Mouse (Mus musculus) T-cell, adult 66 days (primary cell): ENCODE data around the gene 4930404N11Rik. TPM values are rescaled to one million over a fixed set of nuclear protein-coding genes. Genes with fewer than 3 reads are reported as not detected.

Experiments
- total RNA-seq, 2 experiments: library from RNA; stranded (reverse); gene quantifications; 3 replicates in 1 of 2; 4 replicates in 1 of 2; pipeline ENCODE4 v1.2.4; 2023

The 4930404N11Rik gene
- total RNA-seq = 10 to 100 TPM in 1 of 2 experiments, 1 to 10 TPM in 1; 8.0 to 10.6 TPM

DNA sequence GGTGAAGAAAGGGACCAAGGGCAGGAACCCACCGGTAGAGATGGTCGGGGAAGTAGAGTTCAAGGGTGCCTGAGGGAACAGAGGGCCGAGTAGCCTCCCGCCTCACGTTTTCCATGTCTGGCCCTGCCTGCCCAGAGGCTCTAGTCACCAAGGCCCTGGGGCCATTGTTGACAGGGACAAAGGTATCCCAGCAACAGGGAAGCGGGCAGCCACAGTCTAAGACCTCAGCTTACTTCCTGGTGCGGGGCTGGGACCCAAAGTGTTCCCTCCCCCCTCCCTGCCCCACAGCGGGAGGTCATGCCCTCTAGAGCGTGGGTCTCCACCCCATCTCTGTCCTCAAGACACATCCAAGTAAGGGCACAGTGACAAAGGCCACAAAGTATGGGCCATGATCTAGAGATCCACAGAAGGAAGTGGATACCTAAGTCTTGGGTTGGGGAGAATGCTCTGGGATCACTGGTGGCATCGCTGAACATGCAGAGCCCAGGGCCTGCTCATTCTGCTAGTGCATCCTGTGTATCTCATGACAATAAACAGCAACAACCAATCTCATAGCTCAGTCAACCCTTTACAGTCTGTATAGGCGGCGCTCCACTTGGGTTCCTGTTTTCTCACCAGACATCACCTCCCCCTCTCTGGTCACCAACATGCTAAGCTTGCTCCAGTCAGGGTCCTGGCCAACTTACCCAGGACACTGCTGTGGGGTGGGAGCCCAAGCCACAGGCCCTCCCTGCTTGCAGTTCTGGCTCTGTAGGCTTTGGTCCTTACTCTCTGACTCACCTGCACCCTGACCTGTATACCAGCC lies at the start of gene 4930404N11Rik:
4930404N11Rik (minus strand) TSS at position 145 of the 805 bp plus-strand sequence.

DNA sequence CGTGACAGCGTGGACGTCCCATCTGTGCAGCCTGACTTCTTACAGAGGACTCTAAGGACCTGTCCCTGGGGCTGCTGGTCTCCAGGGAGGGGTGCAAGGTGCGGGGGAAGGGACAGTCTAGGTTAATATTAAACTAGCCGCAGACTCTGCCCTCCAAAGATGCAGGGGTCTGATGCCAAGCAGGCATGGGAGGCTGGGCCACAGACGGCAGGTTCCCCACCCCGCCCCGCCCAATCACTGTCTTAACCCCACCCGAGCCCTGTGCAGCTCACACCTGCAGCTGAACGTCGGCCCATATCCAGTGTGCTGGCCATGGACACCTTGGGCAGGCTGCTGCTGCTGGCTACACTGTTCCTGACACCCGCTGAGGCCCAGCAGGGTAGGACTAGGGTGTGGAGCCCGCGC lies 27.2 kb upstream of the 4930404N11Rik start, which contains the start of gene Smim24:
Smim24 (plus strand) TSS at position 271 of the 405 bp plus-strand sequence.

DNA sequence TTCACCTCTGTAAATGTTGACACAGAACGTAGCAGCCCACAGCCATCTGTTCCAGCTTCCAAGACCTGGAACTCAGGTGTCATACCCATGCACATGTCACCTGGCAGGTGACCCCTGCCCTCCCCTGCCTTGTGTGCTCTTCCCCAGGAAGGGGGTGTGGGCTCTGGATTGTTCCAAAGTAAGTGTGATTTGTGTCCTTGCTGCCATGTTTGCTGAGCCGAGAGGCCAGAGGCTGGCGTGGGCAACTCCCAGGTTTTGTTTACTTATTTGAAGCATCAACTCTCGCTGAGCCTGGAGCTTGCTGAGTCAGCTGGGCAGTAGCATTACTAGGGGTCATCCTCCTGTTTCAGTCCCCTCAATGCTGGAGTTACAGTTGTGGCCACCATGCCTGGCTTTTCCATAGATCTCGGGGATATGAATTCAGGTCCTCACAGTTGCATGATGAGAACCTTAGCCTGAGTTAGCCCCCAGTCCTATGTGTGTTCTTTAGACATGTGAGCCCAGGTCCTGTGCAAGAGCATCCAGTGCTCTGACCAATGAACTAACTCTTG lies 23.0 kb upstream of the 4930404N11Rik start, which contains the start of gene Gm48552:
Gm48552 (plus strand) TSS at position 501 of the 551 bp plus-strand sequence.

DNA sequence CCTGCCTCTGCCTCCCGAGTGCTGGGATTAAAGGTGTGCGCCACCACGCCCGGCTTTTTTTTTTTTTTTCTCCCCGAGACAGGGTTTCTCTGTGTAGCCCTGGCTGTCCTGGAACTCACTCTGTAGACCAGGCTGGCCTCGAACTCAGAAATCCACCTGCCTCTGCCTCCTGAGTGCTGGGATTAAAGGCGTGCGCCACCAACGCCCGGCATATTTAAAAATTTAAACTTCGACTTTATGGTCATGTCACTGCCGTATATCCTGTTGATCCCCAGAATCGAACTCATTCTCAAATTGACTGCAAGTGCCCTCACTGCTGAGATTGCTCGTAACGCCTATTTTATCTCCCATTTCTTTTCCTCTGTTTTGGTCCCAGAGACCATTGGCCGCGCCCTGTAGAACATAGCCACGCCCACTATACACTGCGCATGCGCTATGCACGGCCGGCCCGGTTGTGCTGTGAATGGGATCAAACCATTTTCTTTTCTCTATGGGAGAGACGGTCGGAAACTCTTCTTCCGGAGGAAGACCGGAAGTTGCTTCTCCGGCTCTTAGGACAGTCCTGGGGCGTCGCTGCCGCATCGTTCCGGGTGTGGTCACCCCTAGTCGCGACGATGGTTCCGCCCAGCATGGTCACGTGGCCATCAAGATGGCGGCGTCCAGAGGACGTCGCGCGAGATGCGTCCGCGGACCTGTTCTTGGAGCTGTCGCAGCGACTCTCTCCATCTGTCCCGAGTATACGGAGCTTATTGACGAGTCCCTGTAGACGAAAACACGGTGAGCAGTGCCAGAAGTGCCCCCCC lies 18.4 kb upstream of the 4930404N11Rik start, which contains the start of the genes Dohh and Gm48551:
Dohh (plus strand) TSS at position 627 of the 803 bp plus-strand sequence.
Gm48551 (plus strand) TSS at position 665 of the 803 bp plus-strand sequence.

DNA sequence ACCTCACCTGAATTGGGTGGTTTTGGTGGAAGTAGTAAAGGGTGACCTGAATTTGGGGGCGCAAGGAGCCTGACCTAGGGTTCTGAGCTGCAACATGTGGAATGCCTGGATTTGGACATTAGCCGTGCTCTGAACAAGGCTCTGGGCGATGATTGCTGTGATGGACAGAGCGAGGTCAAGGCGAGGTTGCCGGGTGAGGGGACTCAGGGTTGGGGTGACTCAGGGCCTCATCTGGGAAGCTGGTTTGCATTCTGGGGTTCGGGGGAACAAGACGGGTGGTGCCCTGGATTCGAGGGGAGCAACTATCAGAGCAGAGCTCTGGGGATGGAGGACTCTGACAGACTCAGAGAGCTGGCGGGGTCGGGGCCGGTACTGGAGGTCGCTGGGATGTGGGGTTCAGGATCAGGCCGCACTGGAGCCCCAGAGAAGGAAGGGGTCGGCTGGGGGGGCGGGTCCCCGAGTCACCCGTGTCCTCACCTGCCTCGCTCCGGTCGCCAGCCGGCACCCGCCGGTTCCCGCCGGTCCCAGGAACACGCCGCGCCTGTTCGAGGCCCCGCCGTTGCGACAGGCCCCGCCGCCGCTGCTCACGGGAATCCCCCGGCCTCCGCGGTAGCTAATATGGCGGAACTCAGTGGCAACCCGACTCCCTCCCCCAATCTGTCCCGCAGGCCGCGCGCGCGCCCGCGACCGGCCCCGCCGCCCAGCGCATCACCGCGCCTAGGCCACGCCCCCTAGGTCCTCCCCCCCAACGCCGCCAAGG lies 12.4 kb upstream of the 4930404N11Rik start, which contains the start of gene Fzr1:
Fzr1 (minus strand) TSS at position 724 of the 760 bp plus-strand sequence.

DNA sequence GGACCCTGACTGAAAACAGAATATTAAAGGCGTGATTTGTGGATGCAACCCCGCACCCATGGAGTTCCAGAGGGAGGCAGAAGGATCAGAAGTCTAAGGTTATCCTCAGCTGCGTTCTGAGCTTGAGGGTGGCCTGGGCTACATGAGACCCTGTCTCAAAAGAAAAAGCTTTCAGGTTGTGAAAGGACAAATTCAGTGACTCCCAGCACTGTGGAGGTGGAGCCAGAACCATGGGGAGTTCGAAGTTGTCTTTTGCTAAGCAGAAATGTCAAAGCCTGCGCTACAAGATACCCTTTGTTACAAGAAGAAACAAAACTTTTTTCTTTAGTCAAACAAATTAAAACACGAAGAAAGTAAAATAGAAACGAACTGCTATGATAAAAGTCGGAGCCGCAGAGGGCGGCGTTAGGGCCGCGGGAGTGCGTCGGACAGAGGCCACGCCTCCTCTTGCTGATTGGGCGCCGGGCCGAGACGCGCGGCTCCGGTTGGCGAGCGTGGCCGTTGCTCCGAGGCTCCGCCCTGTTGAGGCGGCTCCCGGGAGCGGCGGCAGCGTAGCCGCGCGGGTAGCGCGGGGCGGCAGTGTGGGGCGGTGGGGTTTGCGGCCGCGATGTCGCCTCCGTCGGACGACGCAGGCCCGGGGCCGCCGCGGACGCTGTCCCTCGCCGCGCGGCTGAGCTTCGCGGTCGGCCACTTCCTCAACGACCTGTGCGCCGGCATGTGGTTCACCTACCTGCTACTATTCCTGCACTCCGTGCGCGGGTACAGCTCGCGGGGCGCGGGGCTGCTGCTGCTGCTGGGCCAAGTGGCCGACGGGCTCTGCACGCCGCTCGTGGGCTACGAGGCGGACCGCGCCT lies 8.4 kb downstream of the 4930404N11Rik start, which contains the start of gene Mfsd12:
Mfsd12 (plus strand) TSS at position 501 of the 854 bp plus-strand sequence.

DNA sequence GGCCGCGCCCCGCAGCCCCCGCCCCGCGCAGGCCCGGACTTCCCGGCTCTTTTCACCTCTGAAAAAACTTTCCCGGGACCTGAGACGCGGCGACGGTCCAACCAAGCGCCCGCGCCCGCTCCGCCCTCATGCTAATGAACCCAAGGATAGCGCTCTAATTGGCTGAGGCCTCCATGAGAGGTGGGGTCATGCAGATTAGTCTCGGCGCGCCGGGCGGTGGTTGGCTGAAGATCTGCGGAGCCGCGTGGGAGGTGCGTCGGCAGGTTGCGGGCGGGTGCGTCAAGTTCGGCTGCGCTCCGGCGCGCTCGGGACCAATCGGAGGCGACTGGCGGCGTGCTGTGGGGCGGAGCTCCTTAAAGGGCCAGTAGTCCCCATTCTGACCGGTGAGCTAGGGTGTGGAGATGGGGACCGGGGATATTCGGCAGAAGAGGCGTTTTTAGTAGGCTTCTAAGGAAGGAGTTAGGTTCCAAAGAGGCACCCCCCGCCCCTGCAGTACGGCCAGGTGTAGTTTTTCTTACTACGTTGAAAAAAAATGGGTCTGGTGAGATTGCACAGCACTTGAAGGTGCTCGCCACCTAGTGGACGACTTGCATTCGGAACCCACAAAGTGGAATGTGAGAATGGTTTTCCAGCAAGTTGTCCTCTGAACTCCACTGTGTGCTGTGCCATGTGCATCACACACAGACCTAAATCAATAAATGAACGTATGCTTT lies 15.1 kb downstream of the 4930404N11Rik start, which contains the start of gene Hmg20b:
Hmg20b (minus strand) TSS at position 130 of the 713 bp plus-strand sequence.

DNA sequence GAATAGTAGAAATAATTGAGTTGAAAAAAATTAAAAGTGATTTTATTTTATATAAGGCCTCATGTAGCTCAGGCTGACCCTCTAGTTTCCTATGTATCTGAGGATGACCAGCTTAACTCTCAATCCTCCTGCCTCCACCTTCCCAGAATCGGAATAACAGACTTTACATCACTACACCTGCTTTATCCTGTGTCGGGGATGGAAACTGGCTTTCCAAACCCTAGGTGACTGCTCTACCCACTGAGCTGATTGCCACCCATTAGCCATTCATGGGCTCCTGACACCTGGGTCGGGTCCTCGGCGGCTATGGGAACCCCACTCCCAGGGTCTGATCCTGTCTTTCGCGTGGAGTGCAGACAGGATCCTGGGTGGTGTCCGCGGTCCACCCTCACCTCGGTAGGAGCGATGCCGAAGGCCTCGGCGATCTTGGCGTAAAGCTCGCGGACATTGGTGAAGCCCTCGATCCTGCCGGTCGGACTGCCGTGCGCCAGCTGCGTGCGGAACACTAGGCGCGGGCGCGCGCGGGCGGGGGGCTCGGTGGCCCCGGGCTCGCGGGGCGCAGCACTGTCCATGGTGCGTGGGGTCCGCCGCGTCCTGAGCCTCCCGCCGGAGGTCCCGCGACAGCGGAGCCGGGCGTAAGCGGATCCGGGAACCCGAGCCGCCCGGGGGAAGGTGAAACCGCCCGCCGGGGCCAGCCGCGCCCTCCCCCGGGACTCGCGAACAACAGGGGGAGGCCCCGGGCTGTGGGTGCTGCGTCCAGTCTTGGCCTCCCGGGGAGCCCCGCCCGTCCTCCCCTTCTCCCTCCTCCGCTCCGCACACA lies 22.7 kb downstream of the 4930404N11Rik start, which contains the start of gene Gipc3:
Gipc3 (minus strand) TSS at position 581 of the 820 bp plus-strand sequence.

DNA sequence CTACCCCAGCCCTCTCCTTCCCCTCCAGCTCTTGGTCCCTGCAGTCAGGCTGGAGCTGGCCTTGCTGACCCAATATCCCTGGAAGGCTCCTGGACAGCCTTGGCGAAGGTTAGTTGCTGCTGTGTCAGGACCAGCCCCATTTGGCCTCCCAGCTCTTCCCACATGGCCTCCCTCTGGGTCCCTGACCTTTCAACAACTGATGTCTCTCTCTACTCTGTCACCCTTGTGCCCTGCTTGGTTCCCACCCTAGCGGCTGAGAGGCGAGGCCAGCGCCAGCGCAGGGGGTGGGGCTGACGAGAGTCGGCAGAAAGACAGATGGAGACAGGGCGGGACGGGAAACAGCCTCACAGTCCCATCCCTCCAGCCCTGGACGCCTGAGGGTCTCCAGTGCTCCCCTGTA lies 37.2 kb downstream of the 4930404N11Rik start, which contains the start of gene Tbxa2r:
Tbxa2r (plus strand) TSS at position 346 of the 400 bp plus-strand sequence.

DNA sequence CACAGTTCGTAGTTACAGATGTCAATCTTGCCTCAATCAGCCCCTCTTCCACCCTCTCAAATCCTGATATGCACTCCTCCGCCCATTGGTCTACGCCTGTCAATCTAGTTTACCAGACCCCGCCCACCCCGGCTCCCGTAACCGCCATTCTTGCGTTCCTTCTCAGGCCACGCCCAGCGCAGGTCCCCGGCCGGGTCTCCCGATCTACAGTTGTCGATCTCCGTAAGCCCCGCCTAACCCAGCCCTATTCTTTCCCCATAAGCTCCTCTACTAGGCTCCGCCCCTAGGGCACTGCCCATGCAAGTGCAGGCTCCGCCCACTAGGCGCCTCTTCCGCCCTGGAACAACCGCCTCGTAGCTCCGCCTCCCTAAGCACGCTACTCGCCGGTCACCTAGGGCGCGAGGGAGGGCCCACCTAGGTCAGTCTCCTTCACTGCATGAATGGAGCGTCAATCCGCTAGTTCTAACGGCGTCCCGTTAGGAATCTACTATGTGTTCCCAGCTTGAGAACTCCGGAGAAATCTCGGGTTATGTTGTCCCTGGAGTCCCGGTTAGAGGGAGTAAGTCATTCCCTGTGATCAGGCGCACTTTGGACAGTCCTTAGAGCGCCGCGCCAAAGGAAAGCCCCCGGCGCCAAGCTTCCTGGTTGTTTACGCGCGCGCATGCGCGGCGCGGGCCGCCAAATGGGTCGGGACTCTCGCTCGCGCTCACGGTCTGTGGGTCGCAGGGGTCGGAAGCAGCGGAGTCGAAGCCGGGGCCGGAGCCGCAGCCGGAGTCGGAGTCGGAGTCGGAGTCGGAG lies 44.9 kb downstream of the 4930404N11Rik start, which contains the start of gene Cactin:
Cactin (plus strand) TSS at position 554 of the 798 bp plus-strand sequence.

Other genes starting within 250 kb of the 4930404N11Rik start
- gene Zbtb7a, start 230.6 kb downstream of the 4930404N11Rik start, total RNA-seq = 10 to 100 TPM; 75.0 to 78.0 TPM
- gene Pias4, start 197.9 kb downstream of the 4930404N11Rik start, total RNA-seq = 10 to 100 TPM; 37.2 to 43.2 TPM
- gene Eef2, start 189.2 kb downstream of the 4930404N11Rik start, total RNA-seq = 1,000 to 10,000 TPM; 2,301 to 2,484 TPM
- 10 to 100 TPM; 62.4 to 62.6 TPM for gene Dapk3, start 182.8 kb downstream of the 4930404N11Rik start, total RNA-seq
- not detected for gene 4930442H23Rik, start 182.0 kb downstream of the 4930404N11Rik start, total RNA-seq
- not detected for gene Nmrk2, start 163.8 kb downstream of the 4930404N11Rik start, total RNA-seq
- gene Atcay, start 135.0 kb downstream of the 4930404N11Rik start, total RNA-seq = 1 to 10 TPM; 1.4 to 2.7 TPM
- gene Zfr2, start 132.7 kb downstream of the 4930404N11Rik start, total RNA-seq = 1 to 10 TPM; 5.2 to 5.5 TPM
- gene Matk, start 112.9 kb downstream of the 4930404N11Rik start, total RNA-seq = 10 to 100 TPM; 16.0 to 20.8 TPM
- gene Mrpl54, start 98.9 kb downstream of the 4930404N11Rik start, total RNA-seq = 10 to 100 TPM; 78.6 to 84.0 TPM
- gene Apba3, start 98.9 kb downstream of the 4930404N11Rik start, total RNA-seq = 10 to 100 TPM; 28.8 to 36.2 TPM
- gene Tjp3, start 74.2 kb downstream of the 4930404N11Rik start, total RNA-seq = 1 to 10 TPM; 4.2 to 5.8 TPM
- gene Pip5k1c, start 72.9 kb downstream of the 4930404N11Rik start, total RNA-seq = 100 to 1,000 TPM; 104 to 118 TPM
- gene Cactin, start 44.7 kb downstream of the 4930404N11Rik start, total RNA-seq = 10 to 100 TPM; 48.1 to 49.9 TPM
- gene Tbxa2r, start 37.1 kb downstream of the 4930404N11Rik start, total RNA-seq = 10 to 100 TPM; 30.0 to 30.7 TPM
- gene Gipc3, start 22.6 kb downstream of the 4930404N11Rik start, total RNA-seq = not detected
- gene Hmg20b, start 15.3 kb downstream of the 4930404N11Rik start, total RNA-seq = 10 to 100 TPM; 33.7 to 41.3 TPM
- gene Mfsd12, start 8.3 kb downstream of the 4930404N11Rik start, total RNA-seq = 10 to 100 TPM in 1 of 2 experiments, 1 to 10 TPM in 1; 5.9 to 10.6 TPM
- gene Fzr1, start 12.7 kb upstream of the 4930404N11Rik start, total RNA-seq = 10 to 100 TPM; 32.5 to 38.5 TPM
- 10 to 100 TPM; 38.0 to 44.2 TPM for gene Dohh, start 18.6 kb upstream of the 4930404N11Rik start, total RNA-seq
- gene Gm48551, start 18.6 kb upstream of the 4930404N11Rik start, total RNA-seq = 1 to 10 TPM; 3.3 to 5.8 TPM
- 1 to 10 TPM; 6.1 to 6.4 TPM for gene Gm48552, start 23.2 kb upstream of the 4930404N11Rik start, total RNA-seq
- 1 to 10 TPM; 3.6 to 6.8 TPM for gene Smim24, start 27.2 kb upstream of the 4930404N11Rik start, total RNA-seq
- gene Nfic, start 89.8 kb upstream of the 4930404N11Rik start, total RNA-seq = 10 to 100 TPM; 18.7 to 22.7 TPM
- gene Celf5, start 116.9 kb upstream of the 4930404N11Rik start, total RNA-seq = under 1 TPM in 1 of 2 experiments, not detected in 1; 0.44 TPM
- gene Ncln, start 130.6 kb upstream of the 4930404N11Rik start, total RNA-seq = 100 to 1,000 TPM; 203 to 223 TPM
- 100 to 1,000 TPM; 155 to 169 TPM for gene S1pr4, start 134.3 kb upstream of the 4930404N11Rik start, total RNA-seq
- 10 to 100 TPM; 12.5 to 23.0 TPM for gene Gna15, start 158.4 kb upstream of the 4930404N11Rik start, total RNA-seq
- 10 to 100 TPM; 26.8 to 35.6 TPM for gene Gna11, start 179.4 kb upstream of the 4930404N11Rik start, total RNA-seq
- 100 to 1,000 TPM; 555 to 631 TPM for gene Aes, start 193.7 kb upstream of the 4930404N11Rik start, total RNA-seq
- 1 to 10 TPM; 5.1 to 5.2 TPM for gene Tle2, start 208.7 kb upstream of the 4930404N11Rik start, total RNA-seq
- gene Tle6, start 235.3 kb upstream of the 4930404N11Rik start, total RNA-seq = 1 to 10 TPM in 1 of 2 experiments, not detected in 1; 1.6 TPM
- 1 to 10 TPM; 3.2 to 3.6 TPM for gene BC025920, start 240.5 kb upstream of the 4930404N11Rik start, total RNA-seq